Comparison of ENCODE assay signal across 11 mouse cellular contexts in genomic region chr10:67107017-67107761, GRCm38 (mm10). TPM values are rescaled to one million over a fixed set of nuclear protein-coding genes. Genes with fewer than 3 reads are reported as not detected.
DNase-seq lines count a peak whose midpoint lies in the region; ATAC-seq lines count a peak whose summit lies in the region.
"Had no signal": no experiment of that assay in that cellular context is flagged by ENCODE, and none has a peak within 500 bp of the region (broad histone marks: within the 10 kb centered on the region; RNA-seq: fewer than 3 reads in every experiment).

No protein-coding gene starts in this region.

- peaks cover 25% of the 10 kb centered on the region; the same call in 1 of the 2 replicates for H3K36me3 ChIP-seq in hindbrain, embryonic 10.5 days
- no peaks in the 10 kb centered on the region for H3K36me3 ChIP-seq in hindbrain, embryonic 11.5 days (ENCODE audit: control insufficient read depth, insufficient read depth, low read length)
- no peaks in the 10 kb centered on the region for H3K36me3 ChIP-seq in stomach, embryonic 16.5 days (ENCODE audit: control insufficient read depth, insufficient read depth, low read length)
- H3K36me3 ChIP-seq: limb, embryonic 12.5 days had no signal

- ATAC-seq in hindbrain, embryonic 11.5 days (ENCODE audit: low FRiP score), result no peak
- ATAC-seq in stomach, embryonic 16.5 days (ENCODE audit: insufficient read depth, low FRiP score), result peak; percentile 53; the same call in 1 of the 2 replicates

- no peak overlapping the region for H3K4me3 ChIP-seq in hindbrain, embryonic 10.5 days
- no peak overlapping the region for H3K4me3 ChIP-seq in hindbrain, embryonic 11.5 days (ENCODE audit: low read depth, low read length)
- H3K4me3 ChIP-seq in stomach, embryonic 16.5 days (replicated peaks; ENCODE audit: low read length), result no peak overlapping the region
- H3K4me3 ChIP-seq: limb, embryonic 12.5 days had no signal

- peaks cover 86% of the 10 kb centered on the region for H3K4me1 ChIP-seq in hindbrain, embryonic 10.5 days (replicated peaks)
- peaks cover 23% of the 10 kb centered on the region for H3K4me1 ChIP-seq in hindbrain, embryonic 11.5 days (replicated peaks; ENCODE audit: control insufficient read depth, insufficient read depth, low read length)
- H3K4me1 ChIP-seq in stomach, embryonic 16.5 days (ENCODE audit: control insufficient read depth, insufficient read depth, low read length), result peaks cover 60% of the 10 kb centered on the region

- no peak overlapping the region for H3K4me2 ChIP-seq in hindbrain, embryonic 11.5 days (replicated peaks; ENCODE audit: low read depth, low read length)
- H3K4me2 ChIP-seq in stomach, embryonic 16.5 days (ENCODE audit: low read depth, low read length), result no peak overlapping the region
- H3K4me2 ChIP-seq: limb, embryonic 12.5 days had no signal

- H3K27ac ChIP-seq in hindbrain, embryonic 10.5 days, result peak overlapping the region; percentile 16; the same call in 1 of the 2 replicates
- H3K27ac ChIP-seq in hindbrain, embryonic 11.5 days (ENCODE audit: low read depth, low read length), result no peak overlapping the region
- peak overlapping the region; percentile 67 for H3K27ac ChIP-seq in stomach, embryonic 16.5 days (ENCODE audit: low read length)
- H3K27ac ChIP-seq: limb, embryonic 12.5 days had no signal

- 79% methylated on average over 9 of the region's 9 CpGs for WGBS in hindbrain, embryonic 10.5 days
- 78% methylated on average over 9 of the region's 9 CpGs for WGBS in hindbrain, embryonic 11.5 days
- 59% methylated on average over 9 of the region's 9 CpGs for WGBS in stomach, embryonic 16.5 days

- H3K27me3 ChIP-seq in hindbrain, embryonic 10.5 days (ENCODE audit: insufficient read depth, poor library complexity, severe bottlenecking), result no peaks in the 10 kb centered on the region
- H3K27me3 ChIP-seq in hindbrain, embryonic 11.5 days (ENCODE audit: control insufficient read depth, insufficient read depth, low read length), result no peaks in the 10 kb centered on the region
- no peaks in the 10 kb centered on the region for H3K27me3 ChIP-seq in stomach, embryonic 16.5 days (ENCODE audit: control insufficient read depth, insufficient read depth, low read length)
- H3K27me3 ChIP-seq: limb, embryonic 12.5 days had no signal

- H3K9ac ChIP-seq in hindbrain, embryonic 11.5 days (ENCODE audit: low read depth, low read length), result no peak overlapping the region
- no peak overlapping the region for H3K9ac ChIP-seq in stomach, embryonic 16.5 days (ENCODE audit: low read length)
- H3K9ac ChIP-seq: limb, embryonic 12.5 days had no signal

- DNase-seq in hindbrain, embryonic 10.5 days (ENCODE audit: low spot score), result no peak
- DNase-seq in hindbrain, embryonic 11.5 days (ENCODE audit: low spot score), result no peak
- DNase-seq in lung, postnatal 36 days, result peak; percentile 23
- no peak for DNase-seq in lung, postnatal 25 days (ENCODE audit: low spot score)
- peak; percentile 43 to 48 for DNase-seq in cerebellum, postnatal 25 days
- DNase-seq in lung, adult 18-20 months, result no peak
- DNase-seq: adrenal gland, adult 8-10 months; thymus, adult 18-20 months had no signal

- H3K9me3 ChIP-seq in hindbrain, embryonic 10.5 days, result no peaks in the 10 kb centered on the region
- no peaks in the 10 kb centered on the region for H3K9me3 ChIP-seq in hindbrain, embryonic 11.5 days (ENCODE audit: control insufficient read depth, low read length)
- no peaks in the 10 kb centered on the region for H3K9me3 ChIP-seq in stomach, embryonic 16.5 days (replicated peaks; ENCODE audit: control insufficient read depth, low read length)
- H3K9me3 ChIP-seq: G1E; limb, embryonic 12.5 days had no signal

RNA-seq across cellular contexts. Expression of gene Reep3, which starts 10.4 kb away (rescaled TPM):
- 34.7 and 35.1 TPM in 2 replicates for polyA plus RNA-seq in hindbrain, embryonic 10.5 days (2016; fragmentation: Nextera tagmentation; extraction: Ambion mirVana)
- 46.4 and 53.8 TPM in 2 replicates for polyA plus RNA-seq in hindbrain, embryonic 11.5 days (2014; fragmentation: Nextera tagmentation; extraction: Ambion mirVana)
- 44.0 and 52.0 TPM in 2 replicates for polyA plus RNA-seq in stomach, embryonic 16.5 days (2015; fragmentation: Nextera tagmentation; extraction: Ambion mirVana)

RNA-seq across cellular contexts. Expression of gene Jmjd1c, which starts 11.3 kb away (rescaled TPM):
- polyA plus RNA-seq in hindbrain, embryonic 10.5 days (2016; fragmentation: Nextera tagmentation; extraction: Ambion mirVana), result 32.7 and 36.7 TPM in 2 replicates
- polyA plus RNA-seq in hindbrain, embryonic 11.5 days (2014; fragmentation: Nextera tagmentation; extraction: Ambion mirVana), result 55.0 and 63.8 TPM in 2 replicates
- 26.7 and 30.3 TPM in 2 replicates for polyA plus RNA-seq in stomach, embryonic 16.5 days (2015; fragmentation: Nextera tagmentation; extraction: Ambion mirVana)

Comparison
In these comparisons a context has a peak if more than half of its experiments do, and no peak if none do; other contexts are left out.
1. DNase-seq: peak in lung, postnatal 36 days (single experiment) and cerebellum, postnatal 25 days (2 of 2); none in hindbrain, embryonic 10.5 days (single experiment), hindbrain, embryonic 11.5 days (single experiment), lung, postnatal 25 days (single experiment) and lung, adult 18-20 months (0 of 2).